ENCODE assay signal across 28 mouse cellular contexts in genomic region chr5:20492679-20493078, GRCm38 (mm10).
DNase-seq lines count a peak whose midpoint lies in the region; ATAC-seq and TF ChIP-seq lines count a peak whose summit lies in the region.
"Had no signal": no experiment of that assay in that cellular context is flagged by ENCODE, and none has a peak within 500 bp of the region (broad histone marks: within the 10 kb centered on the region; RNA-seq: fewer than 3 reads in every experiment).

No protein-coding gene starts in this region.

- TF ChIP-seq CTCF in layer of hippocampus, adult 2 months (conservative IDR thresholded peaks at IDR 0.05): no peak
- no peak for TF ChIP-seq CTCF in left cerebral cortex, adult 2 months (IDR thresholded peaks at IDR 0.05)

- DNase-seq in frontal cortex, postnatal 25 days (ENCODE audit: low spot score in 2 of 2): no peak
- peak; percentile 38 to 56 for DNase-seq in layer of hippocampus, adult 2 months (ENCODE audit: low spot score in 2 of 2)
- no peak for DNase-seq in layer of hippocampus, adult 9-10 months (ENCODE audit: low spot score)
- DNase-seq in brain, adult 2 months (ENCODE audit: low read depth, low spot score): peak; percentile 77
- peak in 1 of 2 experiments; percentile 33 for DNase-seq in left cerebral cortex, adult 2 months (ENCODE audit: extremely low spot score in 1 of 2, low spot score in 2 of 2)
- no peak for DNase-seq in cerebellum, postnatal 4 days (ENCODE audit: low spot score in 2 of 2)
- no peak for DNase-seq in MN1 (ENCODE audit: low spot score)
- DNase-seq: adrenal gland, postnatal 10 days; cerebellum, adult 11-12 months; cerebellum, adult 9-11 months; heart, adult 2 months; heart, postnatal 4 days; kidney, adult 9 months; kidney, postnatal 14 days; liver; lung, embryonic 14.5 days; lung, postnatal 14 days; midbrain, embryonic 14.5 days; retina, postnatal 1 day; thymus, postnatal 14 days had no signal

- H3K27ac ChIP-seq in layer of hippocampus, adult 2 months: peak overlapping the region; percentile 70
- H3K27ac ChIP-seq in left cerebral cortex, adult 2 months: peak overlapping the region; percentile 77; the same call in 1 of the 2 replicates
- H3K27ac ChIP-seq: heart, adult 2 months; hindbrain, embryonic 13.5 days; liver, embryonic 14.5 days; stomach, embryonic 15.5 days had no signal

- H3K4me3 ChIP-seq in layer of hippocampus, adult 2 months: no peak overlapping the region
- H3K4me3 ChIP-seq in left cerebral cortex, adult 2 months: no peak overlapping the region
- H3K4me3 ChIP-seq: erythroblast, embryonic 14.5 days; heart, adult 2 months; heart, embryonic 12.5 days; hindbrain, embryonic 13.5 days; stomach, embryonic 15.5 days had no signal

- peak; percentile 67 for ATAC-seq in frontal cortex, adult (ENCODE audit: low TSS enrichment)
- ATAC-seq: forebrain, embryonic 16.5 days; intestine, postnatal 0 days had no signal

- intact Hi-C loops in left cerebral cortex, adult 2 months (cut with DNase I): no loop called here

Comparison
In these comparisons a context has a peak if more than half of its experiments do, and no peak if none do; other contexts are left out.
1. DNase-seq: peak in layer of hippocampus, adult 2 months (2 of 2) and brain, adult 2 months (single experiment); none in frontal cortex, postnatal 25 days (0 of 2), layer of hippocampus, adult 9-10 months (single experiment), cerebellum, postnatal 4 days (0 of 2) and MN1 (single experiment).